Mouse (Mus musculus) forebrain, embryonic 14.5 days (tissue): ENCODE measurements around the gene Amd1. TPM values are rescaled to one million over a fixed set of nuclear protein-coding genes. Genes with fewer than 3 reads are reported as not detected.
A peak's percentile ranks its signal among the peaks of the same experiment; 100 is the strongest.

Experiments
- ATAC-seq: fragments of 200-750 bp; cut with Nextera tagmentation; 2 replicates; pipeline ENCODE4 v1.8.0; 2017; ENCODE audit warnings: mild to moderate bottlenecking, moderate library complexity
- DNase-seq: peaks from one replicate; pipeline ENCODE4 v3.0.0-alpha.2; 2015; ENCODE audit warnings: low spot score
- H3K27ac ChIP-seq: fragments of 300-500 bp; sonication (generic); 2 replicates; pipeline ENCODE4 v1.5.1; 2014; ENCODE audit warnings: low read depth, mild to moderate bottlenecking, control low read depth, low read length, moderate library complexity
- H3K27me3 ChIP-seq: fragments of 300-500 bp; sonication (generic); replicated peaks from 2 replicates; pipeline ENCODE4 v1.6.1; 2014; ENCODE audit warnings: low read length, control low read depth, mixed read lengths; ENCODE audit not compliant: control insufficient read depth, insufficient read depth
- H3K36me3 ChIP-seq: fragments of 300-500 bp; sonication (generic); 2 replicates; pipeline ENCODE4 v1.6.1; 2014; ENCODE audit warnings: low read length, control low read depth; ENCODE audit not compliant: control insufficient read depth, insufficient read depth
- H3K4me1 ChIP-seq: fragments of 300-500 bp; sonication (generic); 2 replicates; pipeline ENCODE4 v1.6.1; 2014; ENCODE audit warnings: antibody characterized with exemption, low read length, control low read depth; ENCODE audit not compliant: control insufficient read depth, insufficient read depth
- H3K4me2 ChIP-seq: fragments of 300-500 bp; sonication (generic); 2 replicates; pipeline ENCODE4 v1.6.1; 2014; ENCODE audit warnings: mild to moderate bottlenecking, control low read depth, low read length
- H3K4me3 ChIP-seq: fragments of 300-500 bp; sonication (generic); 2 replicates; pipeline ENCODE4 v1.5.1; 2014; ENCODE audit warnings: low read depth, low read length, control low read depth
- H3K9ac ChIP-seq: fragments of 300-500 bp; sonication (generic); 2 replicates; pipeline ENCODE4 v1.6.1; 2014; ENCODE audit warnings: mild to moderate bottlenecking, low read length, control low read depth, moderate library complexity
- H3K9me3 ChIP-seq: fragments of 300-500 bp; sonication (generic); replicated peaks from 2 replicates; pipeline ENCODE4 v1.6.1; 2016; ENCODE audit warnings: low read length, control low read depth, mixed read lengths; ENCODE audit not compliant: control insufficient read depth
- WGBS: fragments of 180-500 bp; shearing (Covaris S2); extraction: QIAGEN DNeasy Blood & Tissue Kit; methylation state at CpG from one replicate; pipeline ENCODE4 v1.1.7; 2014; 5-methylcytosine and 5-hydroxymethylcytosine counted together
- polyA plus RNA-seq: library from polyadenylated mRNA; unstranded; fragments of >200 nt; fragmentation: Nextera tagmentation; extraction: Ambion mirVana; gene quantifications from 2 replicates; pipeline ENCODE4 v1.2.1, GENCODE M21; 2014

Amd1 gene
- polyA plus RNA-seq, 1 experiment from 2014 or later = 50.7 TPM

- no peak overlapping the region for H3K9ac ChIP-seq
- no peak overlapping the region for H3K27ac ChIP-seq
- H3K9me3 ChIP-seq = no peaks in the 10 kb centered on the region
- no peak overlapping the region for H3K4me3 ChIP-seq
- WGBS = 83% methylated on average over 9 of the region's 9 CpGs
- ATAC-seq (no peak), DNase-seq (peak; percentile 42)
- no peaks in the 10 kb centered on the region for H3K27me3 ChIP-seq
- H3K4me2 ChIP-seq = no peak overlapping the region
- peaks cover 60% of the 10 kb centered on the region for H3K36me3 ChIP-seq
- H3K4me1 ChIP-seq = 0 out of 2 replicates have a peak, but pooled peaks cover 5% of the 10 kb centered on the region
These were observed 52.4 kb downstream of the Amd1 start for GRCm38 (mm10) chr10:40249625-40250024.

- Histone ChIP-seq H3K9ac (peak overlapping the region; percentile 70; the same call in 1 of the 2 replicates), H3K27me3 (no peaks in the 10 kb centered on the region), H3K9me3 (no peaks in the 10 kb centered on the region), H3K4me3 (peak overlapping the region; percentile 75), H3K4me2 (peak overlapping the region; percentile 70), H3K4me1 (0 out of 2 replicates have a peak, but pooled peaks cover 5% of the 10 kb centered on the region), H3K27ac (peak overlapping the region; percentile 40), H3K36me3 (peaks cover 59% of the 10 kb centered on the region)
- DNase-seq (no peak), ATAC-seq (peak; percentile 66)
- 37% methylated on average over 11 of the region's 11 CpGs for WGBS
These were observed 54.7 kb downstream of the Amd1 start for GRCm38 (mm10) chr10:40247166-40247716.

DNA sequence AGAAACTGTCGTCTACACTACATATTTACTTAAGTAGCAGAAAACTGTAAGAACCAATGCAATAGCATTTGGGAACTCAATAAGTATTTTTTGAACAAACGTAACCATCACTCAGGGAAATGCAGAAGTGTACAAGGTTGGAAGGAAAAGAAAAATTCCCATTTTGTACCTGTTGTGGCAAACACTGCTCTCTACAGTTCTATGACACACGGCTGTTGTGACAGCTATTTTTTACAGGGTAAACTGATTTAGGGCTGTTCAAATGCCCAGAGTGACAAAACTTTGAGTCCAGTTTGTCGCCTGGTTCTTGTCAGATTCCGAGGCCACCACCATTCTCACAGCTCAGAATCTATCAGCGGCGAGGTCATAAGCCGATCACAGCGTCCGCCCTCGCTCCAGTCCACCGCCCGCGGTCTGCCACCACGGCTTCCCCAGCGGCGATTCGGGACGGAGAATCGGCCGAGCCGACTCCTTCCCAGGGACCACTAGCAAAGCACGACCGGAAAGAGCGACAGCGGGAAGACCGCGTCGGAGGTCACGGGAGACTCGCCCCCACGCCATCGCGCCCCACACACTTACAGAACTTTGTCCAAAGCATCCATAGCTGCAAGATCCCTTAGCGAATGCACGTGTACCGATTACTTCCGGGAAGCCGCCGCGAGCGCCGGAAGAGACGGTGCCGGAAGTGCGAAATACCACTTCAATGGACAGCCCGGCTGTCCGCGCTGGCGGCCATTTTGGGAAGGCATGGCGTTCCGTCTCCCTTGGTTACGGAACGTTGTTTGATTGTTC, 55.4 kb downstream of the Amd1 start, which contains the start of gene Rpf2:
TSS of gene Rpf2 (minus strand) at position 663 of the 792 bp plus-strand sequence.
- WGBS = under 1% methylated on average over 54 of the region's 54 CpGs
- peaks cover 61% of the 10 kb centered on the region for H3K36me3 ChIP-seq

GRCm38 (mm10) chr10:40237826-40238225, 64.2 kb downstream of the Amd1 start:
- no peak for DNase-seq

More for the DNA sequence above, 55.4 kb downstream of the Amd1 start, which contains the start of gene Rpf2:
- Histone ChIP-seq H3K9ac (peak within 1 kb of the TSS; percentile 70), H3K27me3 (no peaks in the 10 kb centered on the region), H3K27ac (peak within 1 kb of the TSS; percentile 40), H3K4me1 (0 out of 2 replicates have a peak, but pooled peaks cover 5% of the 10 kb centered on the region), H3K9me3 (no peaks in the 10 kb centered on the region), H3K4me2 (peak within 1 kb of the TSS; percentile 70), H3K4me3 (peak within 1 kb of the TSS; percentile 75)
- peak; percentile 96 for DNase-seq
- ATAC-seq = peak; percentile 97

More at GRCm38 (mm10) chr10:40237826-40238225, 64.2 kb downstream of the Amd1 start:
- no peak overlapping the region for H3K4me2 ChIP-seq
- ATAC-seq = no peak
- H3K9me3 ChIP-seq = no peaks in the 10 kb centered on the region
- no peak overlapping the region for H3K27ac ChIP-seq
- no peaks in the 10 kb centered on the region for H3K4me1 ChIP-seq
- no peaks in the 10 kb centered on the region for H3K27me3 ChIP-seq
- WGBS = 97% methylated on average over 5 of the region's 5 CpGs
- H3K4me3 ChIP-seq = no peak overlapping the region
- H3K36me3 ChIP-seq = peaks cover 64% of the 10 kb centered on the region
- no peak overlapping the region for H3K9ac ChIP-seq

Other genes starting within 250 kb of the Amd1 start
- gene Slc16a10, start 159.9 kb downstream of the Amd1 start, polyA plus RNA-seq = 2.2 and 2.7 TPM in 2 replicates
- 79.8 and 85.2 TPM in 2 replicates for gene Rpf2, start 55.1 kb downstream of the Amd1 start, polyA plus RNA-seq
- 78.0 and 79.9 TPM in 2 replicates for gene Gtf3c6, start 44.1 kb downstream of the Amd1 start, polyA plus RNA-seq
- gene Cdk19, start 37.4 kb upstream of the Amd1 start, polyA plus RNA-seq = 16.4 and 16.6 TPM in 2 replicates